Mouse (Mus musculus): ENCODE data around the gene Eomes.

Eomes gene

DNA sequence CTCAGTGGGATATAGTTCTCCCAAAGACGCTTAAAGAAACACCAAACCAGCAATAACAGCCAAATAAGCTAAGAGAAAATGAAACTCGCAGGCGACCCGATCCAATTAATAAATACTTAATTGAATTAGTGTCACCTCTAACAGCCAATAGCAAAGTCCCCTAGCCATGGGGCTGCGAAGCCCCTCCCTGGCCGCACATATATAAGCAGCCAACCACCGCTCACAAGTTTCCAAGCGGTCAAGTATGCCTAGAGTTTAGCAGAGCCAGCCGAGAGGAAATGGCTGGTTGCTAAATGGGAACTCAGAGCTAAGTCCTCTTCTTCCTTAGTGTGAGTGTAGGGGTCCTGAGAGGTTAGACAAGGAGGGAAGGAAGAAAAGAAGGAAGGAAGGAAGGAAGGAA is at the start of gene Eomes:
TSS of gene Eomes (plus strand) at position 252 of the 400 bp plus-strand sequence.
- no peak for DNase-seq (ENCODE audit: low spot score in 2 of 2)

DNA sequence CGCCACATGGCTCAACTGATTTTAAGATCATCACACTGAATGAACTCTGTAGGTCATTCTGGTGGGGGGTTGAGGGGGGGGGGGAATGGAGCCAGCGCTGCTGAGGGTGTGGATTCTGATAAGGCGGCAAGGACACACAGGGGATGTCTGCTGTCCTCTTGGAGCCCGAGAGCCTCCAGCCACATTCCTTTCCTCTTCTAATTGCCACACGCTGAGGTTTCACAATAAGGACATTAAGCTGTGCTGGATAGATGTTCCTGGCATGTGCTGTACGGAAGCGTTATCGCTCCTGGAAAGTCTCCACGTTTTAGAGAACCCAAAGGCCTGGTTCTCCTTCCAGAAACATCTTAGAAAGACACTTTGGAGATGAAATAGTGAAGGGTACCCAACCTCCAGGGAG is 33.2 kb upstream of the Eomes start:
- DNase-seq (ENCODE audit: low spot score in 2 of 2) = no peak

DNA sequence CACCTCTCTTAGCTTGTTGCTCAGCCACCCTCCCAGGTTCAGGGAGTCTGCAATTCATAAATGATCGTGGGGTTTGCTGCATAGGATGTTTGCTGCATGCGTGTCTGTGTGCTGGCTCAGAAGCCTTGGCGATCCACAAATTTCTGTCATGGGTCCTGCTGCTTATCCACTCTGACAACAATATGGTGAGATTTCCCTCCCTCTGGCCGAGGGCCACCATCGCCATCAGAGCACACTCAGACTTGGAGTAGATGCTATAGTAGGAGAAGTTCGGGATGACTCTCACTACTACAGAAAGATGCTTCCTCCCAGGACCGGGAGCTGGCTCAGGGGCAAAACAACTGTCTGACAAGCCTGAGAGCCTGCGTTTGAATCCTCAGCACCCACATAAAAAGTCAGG is 28.7 kb upstream of the Eomes start:
- DNase-seq (ENCODE audit: low spot score in 2 of 2) = no peak

DNA sequence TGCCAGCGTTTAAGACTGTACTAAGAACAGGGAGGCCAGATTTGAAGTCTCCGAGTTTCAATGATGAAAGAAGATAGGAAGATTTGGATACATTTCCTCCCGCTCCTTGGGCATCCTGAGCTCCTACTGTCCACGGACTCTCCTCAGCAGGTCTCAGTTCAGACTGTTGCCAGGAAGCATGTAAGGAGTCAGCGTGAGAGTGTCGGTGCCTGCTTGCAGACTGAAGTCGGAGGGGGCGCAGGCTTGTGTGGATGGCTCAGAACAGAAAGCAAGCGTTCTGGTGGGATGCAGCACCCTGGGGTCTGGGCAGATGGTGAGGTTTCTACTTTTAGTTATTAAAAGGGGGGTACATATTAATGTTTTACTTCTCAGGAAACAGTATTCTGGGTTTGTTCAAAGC is 24.6 kb upstream of the Eomes start:
- no peak for DNase-seq (ENCODE audit: low spot score in 2 of 2)

DNA sequence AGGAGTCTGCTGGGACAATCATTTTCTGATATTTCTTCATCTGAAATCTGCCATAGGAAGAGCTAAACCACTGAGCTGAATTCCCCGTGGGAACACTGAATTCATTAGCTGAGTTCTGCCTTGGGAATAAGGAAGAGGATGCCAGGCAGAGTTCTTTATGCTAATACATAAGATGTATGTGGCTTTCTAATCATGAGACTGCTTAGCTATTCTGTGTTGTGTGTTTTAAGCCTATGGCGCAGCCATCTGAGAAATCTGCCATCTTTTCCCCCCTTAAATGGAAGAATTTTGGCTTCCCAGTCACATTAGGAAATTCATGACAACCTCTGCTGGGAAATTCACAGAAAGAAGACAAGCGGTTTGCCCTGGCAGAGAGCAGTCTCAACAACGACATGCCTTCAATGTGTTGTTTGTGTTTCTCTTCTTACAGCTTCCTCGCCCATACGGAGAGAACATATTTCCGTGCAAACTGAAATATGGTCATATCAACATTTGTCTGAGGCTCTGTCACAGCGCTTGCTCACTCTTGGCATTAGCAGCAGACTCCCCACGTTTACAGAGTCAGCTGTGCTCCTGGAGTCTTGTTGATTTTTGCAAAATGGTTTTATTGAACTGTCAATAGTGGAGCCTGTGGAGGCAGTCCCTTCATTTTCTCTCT is 22.7 kb upstream of the Eomes start:
- no peak for DNase-seq (ENCODE audit: low spot score in 2 of 2)

DNA sequence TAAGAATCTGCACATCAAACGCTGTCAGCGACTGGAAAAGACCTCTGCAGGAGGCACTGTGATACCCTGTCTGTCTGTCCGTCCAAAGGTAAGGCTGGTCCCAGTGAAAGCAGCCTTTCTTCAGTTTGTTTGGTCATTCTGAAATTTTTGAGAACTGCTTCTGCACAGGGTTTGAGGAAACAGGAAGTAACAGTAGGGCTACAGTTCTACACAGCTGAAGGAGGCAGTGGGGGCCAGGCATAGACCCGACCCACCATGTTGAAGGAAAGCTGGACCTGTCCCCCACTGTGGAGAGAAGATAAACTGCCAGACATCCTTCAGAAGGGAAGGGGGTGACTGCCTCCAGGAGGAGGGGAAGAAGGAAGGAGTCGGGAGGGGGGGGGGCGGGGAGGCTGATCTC is 21.6 kb upstream of the Eomes start:
- DNase-seq (ENCODE audit: low spot score in 2 of 2) = no peak

DNA sequence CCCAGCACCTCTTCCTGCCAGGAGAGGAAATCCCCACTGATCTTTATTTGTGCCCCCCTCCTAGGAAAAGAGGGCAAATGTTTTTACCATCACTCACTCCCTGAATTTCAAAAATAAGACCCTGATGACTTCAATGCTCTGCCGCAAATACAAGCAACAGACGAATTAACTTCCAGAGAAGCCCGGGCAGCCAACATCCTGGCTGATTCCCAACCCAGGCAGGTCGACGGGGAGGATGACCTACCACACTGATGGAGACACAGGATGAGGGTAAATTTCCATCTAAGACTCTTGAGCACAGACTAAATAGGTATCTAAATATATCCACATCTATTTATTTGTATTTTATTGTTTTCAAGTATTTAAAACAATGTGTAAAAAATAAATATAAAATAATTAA is 20.0 kb upstream of the Eomes start:
- DNase-seq (ENCODE audit: low spot score in 2 of 2) = no peak

DNA sequence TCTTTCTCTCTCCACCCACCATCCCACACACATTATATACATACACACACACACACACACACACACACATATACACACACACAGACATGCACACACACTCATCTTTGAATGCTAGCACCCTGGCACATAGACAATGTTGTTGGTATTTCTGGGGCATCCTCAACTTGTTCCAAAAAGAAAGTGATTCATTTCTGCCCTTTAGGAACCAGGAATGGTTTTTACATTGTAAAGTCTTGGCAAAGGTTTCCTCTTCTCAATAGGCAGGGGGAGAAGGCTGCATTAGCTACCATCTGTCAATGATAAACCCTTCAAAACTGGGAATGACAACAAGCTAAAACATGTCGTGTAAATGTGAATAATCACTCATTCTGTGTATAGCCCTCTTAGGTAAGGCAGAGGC is 14.0 kb upstream of the Eomes start:
- no peak for DNase-seq (ENCODE audit: low spot score in 2 of 2)

DNA sequence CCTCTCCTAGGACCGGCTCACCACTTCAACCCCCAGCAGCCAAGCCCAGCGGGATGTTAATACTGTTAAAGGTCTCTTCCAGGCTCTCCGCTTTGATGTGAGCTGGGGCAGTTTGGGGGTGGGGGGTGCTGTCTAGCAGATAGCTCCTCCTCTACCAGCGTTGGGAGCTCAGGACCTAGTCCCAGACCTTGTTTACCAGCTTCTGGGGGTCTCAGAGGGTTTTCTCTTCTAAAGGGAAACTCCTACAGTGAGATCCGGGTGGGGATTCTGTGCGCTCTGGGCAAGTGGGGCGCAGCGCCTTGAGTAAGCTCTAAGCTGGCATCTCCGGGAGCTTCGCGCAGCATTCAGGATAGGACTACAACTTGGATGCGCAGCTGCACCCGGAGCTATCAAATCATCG is 9.7 kb upstream of the Eomes start:
- DNase-seq (ENCODE audit: low spot score in 2 of 2) = no peak

DNA sequence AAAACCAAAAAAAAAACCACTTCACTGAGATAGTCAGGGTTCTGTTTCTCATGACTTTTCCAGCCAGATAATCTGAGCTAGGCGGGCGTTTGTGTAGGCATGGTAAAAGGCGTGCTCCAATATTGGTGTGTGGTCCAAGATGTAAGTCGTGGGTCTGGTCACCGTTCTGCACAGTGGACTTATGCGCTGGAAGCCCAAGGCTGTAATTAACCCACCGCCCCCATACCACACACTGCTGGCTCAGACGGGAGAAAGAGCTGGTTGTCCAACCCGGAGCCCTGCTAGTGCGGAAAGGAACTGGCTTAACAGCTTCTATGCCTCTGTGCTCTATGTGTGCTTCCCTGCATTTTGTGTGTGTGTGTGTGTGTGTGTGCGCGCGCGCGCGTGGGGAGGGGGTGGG is 8.7 kb upstream of the Eomes start:
- DNase-seq (ENCODE audit: low spot score in 2 of 2) = no peak

DNA sequence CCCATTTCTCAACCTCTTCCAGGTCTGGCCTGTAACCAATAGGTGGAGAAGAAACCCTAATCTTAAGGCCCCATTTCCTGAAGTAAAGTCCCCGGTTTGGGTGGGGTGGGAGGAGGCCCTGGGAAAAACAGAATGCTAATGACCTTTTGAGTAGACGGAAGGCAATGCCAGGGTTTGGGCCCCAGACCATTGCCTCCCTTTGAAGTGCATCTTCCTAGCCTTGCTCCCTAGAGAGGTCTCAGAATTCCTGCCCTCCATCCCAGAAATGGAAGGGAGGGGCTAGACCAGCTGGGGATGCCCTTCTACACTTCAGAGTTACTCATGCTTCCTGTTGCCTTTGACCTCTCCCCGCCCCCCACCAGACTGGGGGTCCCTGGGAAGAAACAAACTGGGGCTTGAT is 6.7 kb upstream of the Eomes start:
- no peak for DNase-seq (ENCODE audit: low spot score in 2 of 2)

DNA sequence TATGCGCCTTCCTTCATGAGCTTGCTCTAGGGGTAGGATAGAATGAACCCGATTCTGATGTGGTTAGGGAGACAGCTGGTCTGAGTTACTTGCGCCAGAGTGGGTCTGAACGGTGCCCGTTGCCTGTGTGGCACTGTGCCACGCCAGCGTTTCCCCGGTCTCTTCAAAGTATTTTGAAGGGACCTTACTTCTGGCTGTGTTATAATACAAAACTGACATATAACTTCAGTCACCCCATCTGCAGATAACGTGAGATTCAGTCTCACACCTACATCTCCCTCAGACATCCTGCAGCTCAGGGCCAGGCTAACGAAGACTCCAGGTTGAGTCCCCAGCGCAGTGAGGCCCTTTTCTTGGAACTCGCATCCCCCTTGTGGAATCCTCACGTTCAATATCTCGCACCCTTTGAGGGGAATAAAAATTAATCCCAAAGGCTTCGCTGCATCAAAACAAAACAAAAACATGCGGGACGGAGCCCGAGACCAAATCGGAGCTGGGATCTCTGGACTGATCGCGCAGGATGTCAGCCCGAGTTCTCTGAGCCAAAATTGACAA is 1.7 kb upstream of the Eomes start:
- no peak for DNase-seq (ENCODE audit: low spot score in 2 of 2)

DNA sequence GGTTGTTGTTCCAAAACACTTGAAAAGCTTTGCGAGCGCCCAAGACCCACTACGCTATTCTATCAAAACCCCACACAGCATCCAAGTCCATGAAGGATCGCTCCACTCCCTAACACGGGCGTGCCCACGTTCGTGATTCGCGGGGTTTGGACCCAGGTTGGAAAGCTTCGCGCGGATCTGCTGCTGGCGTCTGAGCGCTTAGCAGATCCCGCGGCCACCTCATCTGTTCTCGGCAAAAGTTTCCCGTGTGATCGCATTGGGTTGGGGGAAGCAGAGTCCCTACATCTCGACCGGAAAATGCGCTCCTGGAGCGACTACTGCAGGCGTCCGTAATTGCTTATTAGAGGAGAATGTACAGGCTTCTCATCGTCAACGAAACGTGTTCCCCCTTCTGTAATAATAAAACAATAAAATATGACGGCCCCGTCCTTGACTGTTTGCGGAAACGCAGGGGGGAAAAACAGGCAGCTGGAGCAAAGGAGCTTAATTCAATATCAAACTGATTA is 1.2 kb upstream of the Eomes start:
- DNase-seq (ENCODE audit: low spot score in 2 of 2) = no peak

DNA sequence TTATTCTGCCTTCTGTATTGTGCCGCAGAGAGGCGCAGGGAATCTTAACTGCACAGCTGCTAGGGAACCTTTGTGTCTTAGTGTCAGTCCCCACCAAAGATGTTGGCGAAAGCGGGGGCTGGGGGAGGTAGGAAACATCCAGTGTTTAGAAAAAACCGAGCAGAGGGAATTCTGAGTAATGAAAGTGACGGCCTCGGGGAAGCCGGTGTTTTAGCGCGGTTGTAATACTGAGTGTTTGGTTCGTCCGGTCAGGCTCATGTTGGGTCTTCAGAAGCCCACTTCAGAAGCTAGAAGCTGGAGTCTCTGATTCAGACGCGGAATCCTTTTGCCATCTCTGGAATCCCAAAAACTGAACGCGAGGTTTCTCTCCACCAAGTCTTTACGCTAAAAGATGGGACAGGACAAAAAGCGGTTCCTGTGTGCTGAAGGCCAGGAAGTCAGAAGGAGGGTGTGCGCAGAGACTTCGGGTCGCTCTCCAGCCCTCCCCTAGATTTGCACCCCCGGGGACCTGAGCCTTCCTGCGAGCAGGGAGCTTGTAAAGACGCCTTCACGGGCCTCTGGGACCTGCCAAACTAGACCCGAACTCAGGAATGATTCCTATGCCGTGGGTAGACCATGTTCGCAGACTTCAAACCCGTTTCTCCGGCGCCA is 606 bp upstream of the Eomes start:
- no peak for DNase-seq (ENCODE audit: low spot score in 2 of 2)

DNA sequence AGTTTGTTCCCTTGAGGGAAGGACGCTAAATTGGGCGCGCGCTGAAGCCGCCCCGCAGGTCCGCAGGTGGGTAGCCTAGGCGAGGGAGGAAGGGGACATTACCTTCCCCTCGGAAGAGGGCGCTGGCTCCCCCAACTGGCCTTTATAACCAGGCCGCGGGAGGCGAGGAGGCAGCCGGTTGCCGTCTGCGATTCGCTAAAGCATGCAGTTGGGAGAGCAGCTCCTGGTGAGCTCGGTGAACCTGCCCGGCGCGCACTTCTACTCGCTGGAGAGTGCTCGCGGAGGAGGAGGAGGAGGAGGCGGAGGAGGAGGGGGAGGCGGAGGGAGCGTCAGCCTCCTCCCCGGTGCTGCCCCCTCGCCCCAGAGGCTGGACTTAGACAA is 436 bp downstream of the Eomes start:
- DNase-seq (ENCODE audit: low spot score in 2 of 2) = no peak

DNA sequence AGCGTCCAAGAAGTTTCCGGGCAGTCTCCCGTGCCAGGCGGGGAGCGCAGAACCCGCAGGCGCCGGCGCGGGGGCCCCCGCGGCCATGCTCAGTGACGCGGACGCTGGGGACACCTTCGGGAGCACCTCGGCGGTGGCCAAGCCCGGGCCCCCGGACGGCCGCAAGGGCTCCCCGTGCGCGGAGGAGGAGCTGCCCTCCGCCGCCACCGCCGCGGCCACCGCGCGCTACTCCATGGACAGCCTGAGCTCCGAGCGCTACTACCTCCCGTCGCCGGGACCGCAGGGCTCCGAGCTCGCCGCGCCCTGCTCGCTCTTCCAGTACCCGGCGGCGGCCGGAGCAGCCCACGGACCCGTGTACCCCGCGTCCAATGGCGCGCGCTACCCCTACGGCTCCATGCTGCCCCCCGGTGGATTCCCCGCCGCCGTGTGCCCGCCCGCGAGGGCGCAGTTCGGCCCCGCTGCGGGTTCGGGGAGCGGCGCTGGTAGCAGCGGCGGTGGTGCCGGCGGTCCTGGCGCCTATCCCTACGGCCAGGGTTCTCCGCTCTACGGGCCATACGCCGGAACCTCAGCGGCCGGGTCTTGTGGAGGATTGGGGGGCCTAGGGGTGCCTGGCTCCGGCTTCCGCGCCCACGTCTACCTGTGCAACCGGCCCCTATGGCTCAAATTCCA is 961 bp downstream of the Eomes start:
- DNase-seq (ENCODE audit: low spot score in 2 of 2) = no peak

DNA sequence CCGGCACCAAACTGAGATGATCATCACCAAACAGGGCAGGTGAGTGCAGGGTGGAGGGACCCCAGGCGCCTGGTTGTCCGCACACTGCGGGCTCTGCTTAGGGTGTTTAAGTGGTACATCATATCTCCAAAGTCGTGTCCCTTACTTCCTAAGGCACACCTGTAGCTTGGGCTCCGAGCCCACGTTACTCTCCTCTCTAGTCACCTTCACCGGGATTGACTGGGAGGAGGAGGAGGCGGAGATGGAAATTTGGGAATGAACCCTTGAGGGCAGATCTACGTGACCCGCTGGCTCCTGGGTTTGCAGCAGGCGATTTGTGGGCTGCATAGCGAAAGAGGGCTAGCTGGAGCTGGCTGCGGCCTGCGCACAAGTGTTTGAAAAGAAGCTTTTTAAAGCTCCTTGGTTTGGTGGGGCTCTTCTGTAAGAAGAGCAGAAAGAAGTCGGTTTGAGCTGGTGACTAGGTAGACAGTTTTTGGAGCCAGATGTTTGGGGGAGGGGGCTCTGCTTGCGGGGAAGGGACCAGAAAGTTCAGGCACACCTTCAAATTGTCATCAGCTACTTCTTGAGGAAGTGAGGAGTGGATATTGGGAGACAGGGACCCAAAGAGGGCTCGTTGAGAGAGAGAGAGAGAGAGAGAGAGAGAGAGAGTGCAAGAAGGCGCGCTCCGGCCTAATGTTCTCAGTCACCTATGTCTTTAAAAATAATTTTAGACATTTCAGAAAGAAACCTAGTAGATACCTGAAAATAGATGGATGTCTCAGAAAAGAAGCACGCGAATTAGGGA is 1.7 kb downstream of the Eomes start:
- no peak for DNase-seq (ENCODE audit: low spot score in 2 of 2)

DNA sequence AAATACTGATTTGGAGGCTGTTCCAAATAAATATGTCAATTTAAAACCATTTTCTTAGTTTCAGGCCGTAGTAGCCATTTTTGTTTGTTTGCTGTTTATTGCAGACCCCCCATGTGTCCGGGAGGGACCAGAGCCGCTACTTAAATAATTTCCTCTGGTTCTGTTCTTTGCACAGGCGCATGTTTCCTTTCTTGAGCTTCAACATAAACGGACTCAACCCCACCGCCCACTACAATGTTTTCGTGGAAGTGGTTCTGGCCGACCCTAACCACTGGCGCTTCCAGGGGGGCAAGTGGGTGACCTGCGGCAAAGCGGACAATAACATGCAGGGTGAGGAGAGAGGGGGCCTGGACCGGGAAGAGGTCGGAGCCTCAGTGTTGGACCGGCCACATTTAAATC is 2.3 kb downstream of the Eomes start:
- DNase-seq (ENCODE audit: low spot score in 2 of 2) = no peak

DNA sequence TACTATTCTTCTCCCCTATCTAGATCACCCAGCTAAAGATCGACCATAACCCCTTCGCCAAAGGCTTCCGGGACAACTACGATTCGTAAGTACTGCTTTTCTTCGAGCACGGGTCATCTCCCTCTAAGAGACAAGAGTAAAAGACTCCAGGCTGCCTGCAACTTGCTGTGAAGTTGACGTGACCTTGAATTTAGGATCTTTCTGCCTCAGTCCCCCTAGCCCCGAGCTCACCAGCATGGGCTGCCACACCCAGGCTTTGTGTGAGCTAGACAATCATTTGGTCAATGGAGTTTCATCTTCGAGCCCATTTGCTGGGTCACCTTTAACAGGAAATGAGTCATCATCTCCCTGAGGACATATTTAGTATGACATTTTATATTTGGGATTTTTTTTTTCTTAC is 4.2 kb downstream of the Eomes start:
- DNase-seq (ENCODE audit: low spot score in 2 of 2) = no peak

DNA sequence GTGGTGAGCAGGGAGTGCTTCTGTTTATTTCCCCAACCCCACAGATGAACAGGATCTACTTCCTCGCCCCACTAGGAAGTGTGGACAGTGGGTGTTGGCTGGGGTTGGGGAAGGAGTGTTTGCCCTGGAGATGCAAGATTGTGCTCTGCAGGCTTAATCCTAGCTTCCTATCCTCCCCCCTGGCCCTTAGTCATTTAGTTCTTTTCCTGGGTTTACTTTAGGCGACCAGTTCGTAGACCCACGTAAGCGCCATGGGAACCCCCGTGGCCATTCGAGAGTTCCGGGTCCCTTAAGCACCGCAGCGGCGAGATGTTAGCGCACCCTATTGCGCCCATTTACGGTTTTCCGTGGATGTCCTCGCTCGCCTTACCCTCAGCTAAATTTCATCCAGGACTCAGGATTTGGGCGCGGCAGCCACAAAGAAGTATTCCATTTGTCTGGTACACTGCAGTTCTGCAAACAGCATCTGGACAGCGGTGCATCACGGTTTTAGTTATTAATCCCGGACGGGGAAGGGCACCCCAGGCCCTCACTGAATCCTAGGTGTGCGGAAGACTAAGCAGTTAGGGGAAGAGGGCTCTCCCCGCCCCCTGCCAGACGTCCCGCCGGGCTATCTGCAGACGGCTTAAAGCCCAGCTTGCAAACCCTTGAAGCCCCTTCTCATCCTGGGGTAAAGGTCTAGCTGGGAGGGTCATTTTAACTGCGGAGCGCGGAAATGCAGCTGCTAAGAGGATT is 8.5 kb downstream of the Eomes start:
- no peak for DNase-seq (ENCODE audit: low spot score in 2 of 2)

DNA sequence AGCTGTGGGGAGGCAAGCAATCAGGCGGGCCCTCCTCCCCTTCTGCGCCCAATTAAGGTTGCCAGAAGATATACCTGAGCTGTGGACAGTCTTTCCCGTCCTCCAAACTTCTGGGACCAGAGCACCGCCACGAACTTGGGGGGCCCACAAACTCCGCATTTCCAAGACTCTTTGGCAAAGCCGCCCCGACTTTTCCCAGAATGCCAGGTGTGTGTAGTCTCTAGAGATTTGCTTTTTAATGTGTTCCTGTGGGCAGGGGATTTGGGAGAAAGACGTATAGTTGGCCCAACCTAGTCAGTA is 9.0 kb downstream of the Eomes start:
- no peak for DNase-seq (ENCODE audit: low spot score in 2 of 2)

DNA sequence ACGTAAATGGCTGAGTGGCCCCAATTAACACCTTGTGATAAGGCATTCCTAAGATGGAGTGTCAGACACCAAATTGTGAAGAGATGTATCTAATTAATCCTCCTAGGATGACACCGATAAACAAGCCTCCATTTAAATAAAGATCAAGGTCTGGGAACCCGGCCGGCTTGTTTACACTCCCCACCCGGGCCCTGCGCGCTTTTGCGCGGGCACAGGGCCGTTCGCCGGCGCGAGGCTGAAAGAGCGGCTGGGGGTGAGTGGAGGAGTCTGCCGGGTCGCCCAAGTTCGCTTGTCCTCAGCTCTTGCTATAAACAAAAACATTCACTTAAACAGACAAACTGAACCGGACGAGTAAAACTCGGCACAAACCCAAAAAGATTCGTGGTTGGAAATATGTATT is 9.6 kb downstream of the Eomes start:
- no peak for DNase-seq (ENCODE audit: low spot score in 2 of 2)
